Mouse (Mus musculus) urinary bladder, adult 18-20 months (tissue): ENCODE measurements around the gene 1110059E24Rik.
"Not testable (repeated sequence)": the region's sequence is repeated elsewhere in the genome, so short reads cannot be mapped to it uniquely, and the experiment has no call there.

Source experiments
- DNase-seq, 2 experiments: peaks; one replicate each; pipeline ENCODE4 v3.0.0; 2022; ENCODE audit warnings: low spot score in 2 of 2, mixed read lengths in 2 of 2

The 1110059E24Rik gene

GRCm38 (mm10) chr19:21626271-21626988 lies 26.3 kb downstream of the 1110059E24Rik start:
- no peak for DNase-seq

- no peak for DNase-seq
Observed at GRCm38 (mm10) chr19:21624148-21624535, 28.6 kb downstream of the 1110059E24Rik start.

GRCm38 (mm10) chr19:21623410-21624147 lies 29.2 kb downstream of the 1110059E24Rik start:
- DNase-seq, result no peak

GRCm38 (mm10) chr19:21615801-21616200 lies 37.0 kb downstream of the 1110059E24Rik start:
- no peak for DNase-seq

- no peak for DNase-seq
Observed at GRCm38 (mm10) chr19:21611725-21612575, 40.8 kb downstream of the 1110059E24Rik start.

GRCm38 (mm10) chr19:21611297-21611696 lies 41.5 kb downstream of the 1110059E24Rik start:
- DNase-seq, result no peak

- DNase-seq, result no peak
Observed at GRCm38 (mm10) chr19:21610240-21610639, 42.5 kb downstream of the 1110059E24Rik start.

GRCm38 (mm10) chr19:21605294-21605693 lies 47.5 kb downstream of the 1110059E24Rik start:
- no peak for DNase-seq

- DNase-seq, result no peak
Observed at GRCm38 (mm10) chr19:21603836-21604235, 48.9 kb downstream of the 1110059E24Rik start.

GRCm38 (mm10) chr19:21601541-21602101 lies 51.2 kb downstream of the 1110059E24Rik start:
- DNase-seq, result no peak

- DNase-seq, result no peak
Observed at GRCm38 (mm10) chr19:21598659-21599352, 54.0 kb downstream of the 1110059E24Rik start.

GRCm38 (mm10) chr19:21594676-21595075 lies 58.1 kb downstream of the 1110059E24Rik start:
- no peak for DNase-seq

GRCm38 (mm10) chr19:21592216-21592615 lies 60.6 kb downstream of the 1110059E24Rik start:
- DNase-seq, result not testable (repeated sequence)

- no peak for DNase-seq
Observed at GRCm38 (mm10) chr19:21589888-21590287, 62.9 kb downstream of the 1110059E24Rik start.

- DNase-seq, result no peak
Observed at GRCm38 (mm10) chr19:21587593-21587992, 65.2 kb downstream of the 1110059E24Rik start.

- no peak for DNase-seq
Observed at GRCm38 (mm10) chr19:21586546-21586945, 66.2 kb downstream of the 1110059E24Rik start.

GRCm38 (mm10) chr19:21585868-21586267 lies 66.9 kb downstream of the 1110059E24Rik start:
- no peak for DNase-seq

- no peak for DNase-seq
Observed at GRCm38 (mm10) chr19:21583986-21584385, 68.8 kb downstream of the 1110059E24Rik start.

GRCm38 (mm10) chr19:21583523-21583984 lies 69.2 kb downstream of the 1110059E24Rik start:
- no peak for DNase-seq

- DNase-seq, result no peak
Observed at GRCm38 (mm10) chr19:21581404-21581803, 71.4 kb downstream of the 1110059E24Rik start.

- no peak for DNase-seq
Observed at GRCm38 (mm10) chr19:21579896-21580295, 72.9 kb downstream of the 1110059E24Rik start.
